Mouse (Mus musculus): Measurements from ENCODE around the gene Cnot6l.

The Cnot6l gene

GRCm38 (mm10) chr5:96161263-96161577, 2.8 kb downstream of the Cnot6l start:
- no peak for DNase-seq

GRCm38 (mm10) chr5:96160467-96161262, 3.3 kb downstream of the Cnot6l start:
- peak; percentile 36 for DNase-seq

GRCm38 (mm10) chr5:96142351-96142750, 21.6 kb downstream of the Cnot6l start:
- no peak for DNase-seq

GRCm38 (mm10) chr5:96130683-96131082, 33.3 kb downstream of the Cnot6l start:
- no peak for DNase-seq

GRCm38 (mm10) chr5:96126856-96127255, 37.1 kb downstream of the Cnot6l start:
- no peak for DNase-seq

GRCm38 (mm10) chr5:96114943-96115342, 49.0 kb downstream of the Cnot6l start:
- DNase-seq, result no peak

- DNase-seq, result no peak
These were observed 59.3 kb downstream of the Cnot6l start for GRCm38 (mm10) chr5:96104644-96105043.

- no peak for DNase-seq
These were observed 72.5 kb downstream of the Cnot6l start for GRCm38 (mm10) chr5:96091468-96091867.

GRCm38 (mm10) chr5:96085324-96085723, 78.6 kb downstream of the Cnot6l start:
- DNase-seq, result no peak

GRCm38 (mm10) chr5:96079026-96079425, 84.9 kb downstream of the Cnot6l start:
- DNase-seq, result no peak

GRCm38 (mm10) chr5:96065591-96065990, 98.4 kb downstream of the Cnot6l start:
- DNase-seq, result no peak

- no peak for DNase-seq
These were observed 121.5 kb downstream of the Cnot6l start for GRCm38 (mm10) chr5:96042492-96042891.

GRCm38 (mm10) chr5:96041507-96042104, 122.4 kb downstream of the Cnot6l start:
- no peak for DNase-seq

- no peak for DNase-seq
These were observed 124.7 kb downstream of the Cnot6l start for GRCm38 (mm10) chr5:96039188-96039840.

- DNase-seq, result no peak
These were observed 126.3 kb downstream of the Cnot6l start for GRCm38 (mm10) chr5:96037684-96038121.

- no peak for DNase-seq
These were observed 127.8 kb downstream of the Cnot6l start for GRCm38 (mm10) chr5:96036125-96036672.

- DNase-seq, result no peak
These were observed 129.9 kb downstream of the Cnot6l start for GRCm38 (mm10) chr5:96034101-96034500.

- DNase-seq, result no peak
These were observed 134.2 kb downstream of the Cnot6l start for GRCm38 (mm10) chr5:96029821-96030220.
